Mouse (Mus musculus) mesoderm, embryonic 11.5 days (tissue): ENCODE measurements around the gene Hcfc1.

Experiments
- DNase-seq: peaks from one replicate; pipeline ENCODE4 v3.0.0-alpha.2; 2012; ENCODE audit warnings: low read depth, low spot score

Hcfc1 gene

GRCm38 (mm10) chrX:73942294-73942693, 23.9 kb downstream of the Hcfc1 start:
- DNase-seq = no peak

DNA sequence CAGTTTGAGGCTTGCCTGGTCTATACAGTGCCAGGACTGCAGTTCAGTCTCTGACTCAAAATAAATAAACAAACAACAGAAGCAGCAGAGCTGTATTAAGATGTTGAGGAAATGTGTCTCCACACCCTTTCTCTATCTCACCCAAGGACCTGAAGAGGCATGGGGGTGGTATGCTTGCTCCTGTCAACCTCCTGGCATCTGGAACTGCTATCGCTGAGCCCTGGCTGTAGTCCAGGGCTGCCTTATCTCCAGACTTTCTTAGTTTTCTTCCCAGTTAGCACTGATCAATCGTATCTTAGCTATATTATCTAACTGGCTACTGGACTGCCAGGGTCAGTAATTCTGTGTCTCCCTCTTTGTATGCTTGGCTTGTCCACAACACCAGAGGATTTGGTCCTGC, 24.3 kb downstream of the Hcfc1 start:
- no peak for DNase-seq

DNA sequence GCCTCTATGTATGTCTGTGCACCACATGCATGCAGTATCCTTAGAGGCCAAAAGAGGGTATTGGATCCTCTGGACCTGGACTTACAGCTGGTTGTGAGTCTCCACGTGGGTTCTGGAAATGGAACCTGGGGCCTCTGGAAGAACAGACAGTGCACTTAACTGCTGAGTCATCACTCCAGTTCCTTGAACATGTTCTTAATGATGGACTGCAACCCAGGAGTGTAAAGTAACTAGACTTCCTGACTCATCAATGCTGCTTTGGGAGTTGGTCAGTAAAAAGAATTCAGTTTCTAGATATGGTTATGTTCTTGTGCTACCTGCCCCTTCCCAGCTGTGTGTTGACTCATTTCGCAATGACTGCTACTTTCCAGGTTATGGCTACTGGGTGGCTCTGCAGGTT, 34.3 kb downstream of the Hcfc1 start:
- no peak for DNase-seq

DNA sequence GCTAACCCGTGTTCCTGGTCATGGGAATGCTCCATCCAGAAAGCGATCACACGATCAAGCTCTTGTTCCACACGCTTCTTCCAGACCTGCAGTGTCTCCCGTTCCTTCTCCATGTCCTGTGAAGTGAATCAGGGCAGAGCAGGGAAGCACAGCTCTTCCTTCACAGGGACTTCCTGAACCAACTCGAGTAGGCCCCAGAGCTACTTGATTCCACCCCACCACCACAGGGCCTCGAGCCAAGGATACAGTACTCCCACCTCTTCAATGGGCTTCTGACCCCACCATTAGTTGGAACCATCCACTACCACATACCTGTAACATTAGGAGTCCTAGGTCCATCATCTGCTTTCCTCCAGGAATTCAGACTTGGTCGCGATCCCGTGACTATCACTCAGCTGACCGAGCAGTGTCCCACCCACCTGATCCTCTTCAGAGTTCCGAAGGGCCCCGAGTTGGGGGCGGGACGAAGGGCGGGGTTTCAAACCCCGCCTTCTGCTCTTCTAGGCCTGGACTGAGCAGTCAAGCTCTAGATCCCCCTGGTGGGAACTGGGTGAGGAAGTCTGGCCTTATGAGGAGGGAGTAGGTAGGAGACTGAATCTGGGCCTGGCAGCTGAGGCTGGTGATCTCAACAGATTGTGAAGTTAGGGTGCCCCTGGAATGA, 35.6 kb downstream of the Hcfc1 start, which contains the start of gene Renbp:
Renbp (minus strand) TSS at position 449 of the 661 bp plus-strand sequence.
- peak; percentile 77 for DNase-seq

DNA sequence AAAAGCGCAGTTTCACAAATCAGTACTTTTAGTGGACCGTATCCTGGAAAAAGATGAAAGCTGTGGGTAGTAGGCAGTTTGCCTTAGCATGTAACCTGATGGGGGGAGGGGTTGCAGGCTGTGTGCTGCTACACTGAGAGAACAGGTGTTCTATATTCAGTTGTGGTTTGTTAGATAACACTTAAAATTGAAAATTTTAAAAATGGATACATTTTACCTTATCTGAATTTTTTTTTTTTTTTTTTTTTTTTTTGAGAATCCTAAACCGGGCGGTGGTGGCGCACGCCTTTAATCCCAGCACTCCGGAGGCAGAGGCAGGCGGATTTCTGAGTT, 43.6 kb downstream of the Hcfc1 start:
- no peak for DNase-seq

GRCm38 (mm10) chrX:73921823-73922549, 44.2 kb downstream of the Hcfc1 start, which contains the start of the genes Arhgap4 and Naa10:
Arhgap4 (minus strand) TSS chrX:73921870.
Naa10 (minus strand) TSS chrX:73921944.
- DNase-seq = peak; percentile 88

GRCm38 (mm10) chrX:73921285-73921822, 44.8 kb downstream of the Hcfc1 start:
- DNase-seq = no peak

- no peak for DNase-seq
These were observed 47.5 kb downstream of the Hcfc1 start for GRCm38 (mm10) chrX:73918631-73919030.

DNA sequence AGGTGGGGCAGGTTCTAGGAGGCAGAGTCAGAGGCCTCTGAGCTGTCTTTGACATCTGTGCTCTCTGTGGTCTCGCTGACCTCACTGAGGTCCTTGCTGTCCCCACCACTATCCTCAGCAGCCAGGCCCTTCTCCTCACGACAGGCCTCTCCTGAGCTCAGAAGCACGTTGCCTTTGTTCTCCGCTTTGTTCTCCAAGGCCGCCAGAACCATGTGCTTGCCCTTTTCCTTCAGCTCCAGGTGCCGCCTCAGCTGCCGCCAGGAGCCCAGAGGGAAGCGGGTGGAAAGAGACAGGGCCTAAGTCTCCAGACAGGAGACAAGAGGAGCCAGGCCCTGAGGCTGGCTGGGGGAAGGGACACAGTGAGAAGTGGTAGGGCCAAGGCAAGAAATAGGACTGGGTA, 49.2 kb downstream of the Hcfc1 start:
- DNase-seq = no peak

DNA sequence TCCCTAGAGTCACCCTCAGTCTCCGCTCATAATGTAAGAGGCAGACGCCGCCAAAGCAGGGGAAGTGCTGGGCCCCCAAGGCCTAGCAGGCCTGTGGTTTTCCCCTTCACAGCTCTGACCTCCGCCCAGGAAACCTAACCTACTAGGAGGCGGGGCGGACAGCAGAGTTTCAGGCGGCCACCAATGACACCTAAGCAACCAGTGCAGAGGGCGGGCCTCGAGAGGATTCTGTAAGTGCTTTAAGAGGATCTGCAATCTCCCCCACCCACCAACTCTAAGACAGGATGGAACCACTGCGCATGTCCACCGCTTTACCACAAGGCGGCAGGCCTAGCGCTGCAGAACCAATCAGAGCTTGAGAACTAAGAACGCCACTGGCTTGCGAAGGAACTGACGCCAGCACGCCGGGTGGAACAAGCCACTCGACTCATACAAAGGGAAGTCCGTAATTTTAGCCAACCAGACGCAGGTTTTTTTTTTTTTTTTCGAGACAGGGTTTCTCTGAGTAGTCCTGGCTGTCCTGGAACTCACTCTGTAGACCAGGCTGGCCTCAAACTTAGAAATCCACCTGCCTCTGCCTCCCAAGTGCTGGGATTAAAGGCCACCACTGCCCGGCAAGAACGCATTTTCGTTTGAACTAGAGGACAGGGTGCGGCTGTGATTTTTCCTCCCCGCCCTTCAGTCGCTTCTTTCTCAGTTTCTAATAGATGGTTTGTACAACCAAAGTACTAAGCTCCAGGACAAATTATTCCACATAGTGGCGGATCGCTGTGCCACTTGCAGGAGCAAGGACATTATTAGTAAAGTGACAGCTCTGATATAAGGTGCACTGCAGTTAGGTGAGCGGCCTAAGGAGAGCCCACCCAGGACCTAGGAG, 51.1 kb downstream of the Hcfc1 start:
- DNase-seq = peak; percentile 94

- no peak for DNase-seq
These were observed 54.6 kb downstream of the Hcfc1 start for GRCm38 (mm10) chrX:73911588-73911987.

DNA sequence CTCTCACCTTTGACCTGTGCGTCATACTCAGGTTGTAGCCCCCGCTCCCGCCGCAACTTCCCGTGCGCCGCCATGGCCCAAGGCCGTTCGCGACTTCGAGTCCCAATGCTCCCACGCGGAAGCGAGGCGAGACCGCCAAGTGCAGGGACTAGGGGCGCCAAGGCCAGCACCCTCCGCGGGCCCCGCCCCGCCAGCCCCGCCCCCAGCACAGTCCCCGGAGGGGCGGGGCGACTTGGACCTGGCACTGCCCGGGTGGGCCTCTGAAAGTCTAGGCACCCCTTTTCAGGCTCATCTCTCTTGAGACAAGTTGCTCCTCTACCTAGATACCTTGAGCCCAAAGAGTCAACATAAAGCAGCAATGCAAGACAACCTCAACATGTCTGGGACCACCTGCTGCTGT, 55.0 kb downstream of the Hcfc1 start:
- no peak for DNase-seq

DNA sequence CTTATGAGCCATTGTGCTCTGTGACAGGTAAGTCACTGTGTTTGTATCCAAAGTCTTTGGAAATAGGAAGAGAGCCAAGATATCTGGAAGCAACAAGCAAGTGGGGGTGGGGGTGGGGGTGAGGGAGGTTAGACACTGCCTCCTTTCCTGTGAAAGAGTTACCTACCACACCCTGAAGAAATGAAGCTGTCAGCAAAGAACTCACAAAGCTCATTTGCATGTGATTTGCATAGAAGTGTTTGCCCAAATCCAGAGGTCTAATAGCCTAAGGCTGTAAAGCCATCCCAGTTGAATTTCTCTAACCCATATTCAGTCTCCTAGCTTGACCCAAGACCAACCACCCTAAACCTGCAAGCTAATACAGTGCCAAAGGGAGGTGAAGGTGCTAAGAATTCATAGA, 55.7 kb downstream of the Hcfc1 start:
- DNase-seq = no peak

DNA sequence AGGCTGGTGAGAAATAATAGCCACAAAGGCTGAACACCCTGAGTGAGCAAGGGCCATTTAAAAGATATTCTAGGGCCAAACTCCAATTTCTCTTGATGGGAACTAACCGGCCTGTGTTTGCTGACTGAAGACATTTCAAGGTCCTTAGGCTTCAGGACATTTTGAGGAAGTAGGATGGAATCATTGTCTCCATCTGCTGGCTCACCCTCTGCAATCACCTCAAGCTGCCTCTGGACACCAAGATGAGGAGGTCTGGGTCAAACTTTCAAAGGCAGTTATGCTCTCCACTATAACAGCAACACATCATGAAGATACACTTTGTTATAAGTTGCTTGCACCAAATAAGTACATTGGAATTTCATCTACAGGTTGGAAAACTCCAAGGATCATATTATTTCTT, 56.1 kb downstream of the Hcfc1 start:
- DNase-seq = no peak

DNA sequence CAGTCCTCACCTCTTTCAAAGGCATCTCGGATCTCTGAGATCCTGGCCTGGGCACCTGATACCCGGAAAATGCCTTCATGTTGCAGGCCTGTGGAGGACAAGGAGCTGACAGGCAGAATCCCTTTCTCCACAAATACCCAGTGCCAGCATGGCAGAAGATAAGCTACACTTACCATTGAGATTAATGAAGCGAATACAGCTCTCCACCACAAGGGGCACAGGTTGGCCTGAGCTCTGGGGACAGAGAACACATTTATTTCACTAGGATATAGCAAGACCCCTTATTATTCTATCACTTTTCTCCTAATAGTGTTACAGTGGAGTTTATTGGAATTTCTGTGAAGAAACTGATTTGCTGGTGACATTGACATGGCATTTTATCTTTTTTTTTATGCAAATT, 68.2 kb downstream of the Hcfc1 start:
- DNase-seq = no peak

DNA sequence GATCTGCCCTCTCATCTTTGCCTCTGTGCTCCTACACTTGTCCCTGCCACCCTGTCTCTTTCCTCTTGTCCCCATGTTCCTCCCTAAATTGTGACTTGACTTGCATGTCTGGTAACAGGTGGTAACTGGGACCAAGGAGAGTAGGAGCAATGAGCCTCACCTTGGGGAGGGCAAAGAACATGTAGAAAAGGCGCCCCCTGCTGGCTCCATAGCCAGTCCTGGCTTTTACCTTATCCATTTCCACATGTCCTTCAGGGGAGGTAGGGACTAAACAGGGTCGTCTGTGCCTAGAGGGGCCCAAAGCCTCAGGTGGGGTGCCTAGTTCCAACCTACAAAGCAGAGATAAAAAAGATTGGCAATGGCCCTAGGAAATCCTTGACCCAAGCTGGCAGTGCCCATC, 70.4 kb downstream of the Hcfc1 start, which contains the start of gene L1cam:
L1cam (minus strand) TSS at position 387 of the 400 bp plus-strand sequence.
- DNase-seq = peak; percentile 22

DNA sequence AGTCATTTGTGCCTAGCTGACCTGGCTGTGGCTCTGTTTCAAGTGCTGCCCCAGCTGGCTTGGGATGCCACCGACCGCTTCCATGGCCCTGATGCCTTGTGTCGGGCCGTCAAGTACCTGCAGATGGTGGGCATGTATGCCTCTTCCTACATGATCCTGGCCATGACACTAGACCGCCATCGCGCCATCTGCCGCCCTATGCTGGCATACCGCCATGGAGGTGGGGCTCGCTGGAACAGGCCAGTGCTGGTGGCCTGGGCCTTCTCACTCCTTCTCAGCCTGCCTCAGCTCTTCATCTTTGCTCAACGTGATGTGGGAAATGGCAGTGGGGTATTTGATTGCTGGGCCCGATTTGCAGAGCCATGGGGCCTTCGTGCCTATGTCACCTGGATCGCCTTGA, 73.3 kb downstream of the Hcfc1 start:
- no peak for DNase-seq
